Mouse (Mus musculus) mouse embryonic stem cell (cell line): ENCODE measurements around the gene Cdk4.
"Not testable (repeated sequence)": the region's sequence is repeated elsewhere in the genome, so short reads cannot be mapped to it uniquely, and the experiment has no call there.

Experiments used
- in situ Hi-C, 2 experiments: fragments of 300-500 bp; cut with MboI; formaldehyde crosslinking; loops; 1 replicate in 1 of 2; 3 replicates in 1 of 2; pipeline ENCODE4 v1.14.3; 2019 to 2020; ENCODE audit warnings: low sequenced_read_pairs in 2 of 2, low pct_unique_long_range_greater_than_20kb in 1 of 2, mixed read lengths in 1 of 2; ENCODE audit not compliant: unreplicated experiment in 1 of 2

Cdk4 gene

DNA sequence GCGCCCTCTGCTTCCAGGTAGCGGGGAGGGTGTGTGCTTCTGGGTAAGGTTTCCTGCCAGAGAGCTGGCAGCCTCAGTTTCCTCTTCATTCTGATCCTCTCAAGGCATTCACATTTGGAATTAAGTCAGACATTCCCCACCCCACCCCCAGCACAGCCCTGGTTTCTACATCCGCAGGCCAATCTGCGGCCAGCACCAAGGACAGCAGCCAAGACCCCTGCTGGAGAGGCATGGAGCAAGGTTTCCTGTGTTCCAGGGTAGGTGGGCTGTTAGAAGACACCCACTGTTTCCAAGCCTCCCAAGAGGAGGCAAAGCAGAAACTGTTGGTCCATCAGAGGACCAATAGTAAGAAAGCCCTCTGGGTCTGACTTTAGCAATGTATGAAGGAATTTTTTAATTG, 8.7 kb upstream of the Cdk4 start:
- in situ Hi-C loops, result no loop called here

DNA sequence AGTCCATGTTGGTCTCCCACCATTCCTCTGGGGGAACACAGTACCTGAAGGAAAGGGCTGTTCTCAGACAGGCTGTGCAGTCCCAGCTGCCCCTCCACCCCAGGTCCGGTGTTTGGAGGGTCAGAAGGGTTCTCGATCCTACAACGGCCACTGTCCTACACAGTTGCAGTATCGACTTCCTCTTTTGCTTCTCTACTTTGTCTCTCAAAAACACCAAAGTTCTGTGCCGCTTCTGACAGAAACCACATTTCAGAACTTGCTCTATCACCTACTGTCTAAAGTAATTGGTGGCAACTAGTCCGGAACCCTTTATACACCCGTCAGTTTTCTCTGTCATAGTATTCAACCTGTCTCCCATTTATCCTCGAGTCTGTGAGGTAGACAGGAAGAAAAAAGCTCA, 7.9 kb upstream of the Cdk4 start:
- in situ Hi-C loops, result no loop called here

- in situ Hi-C loops, result no loop called here
Measured at GRCm38 (mm10) chr10:127056490-127056889, 6.8 kb upstream of the Cdk4 start.

DNA sequence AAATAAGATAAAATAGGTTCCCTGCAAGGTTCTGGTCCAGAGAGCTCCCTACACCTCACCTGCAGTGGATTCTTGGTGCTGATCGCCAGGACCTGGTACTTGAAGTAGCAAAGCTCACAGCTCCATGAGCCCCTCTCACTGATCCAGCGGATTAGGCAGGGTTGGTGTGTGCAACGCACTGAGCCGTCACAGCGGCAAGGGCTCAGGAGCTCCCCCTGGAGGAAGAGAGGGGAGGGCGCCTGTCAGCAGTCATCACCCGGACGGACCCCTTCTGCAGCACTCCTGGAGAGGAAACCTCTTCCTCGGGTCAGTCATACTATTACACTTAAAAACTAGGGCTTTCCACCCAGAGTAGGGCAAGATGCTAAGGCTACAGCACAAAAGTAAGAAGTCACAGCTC, 5.2 kb upstream of the Cdk4 start:
- in situ Hi-C loops, result no loop called here

GRCm38 (mm10) chr10:127058708-127059107, 4.6 kb upstream of the Cdk4 start:
- in situ Hi-C loops, result no loop called here

DNA sequence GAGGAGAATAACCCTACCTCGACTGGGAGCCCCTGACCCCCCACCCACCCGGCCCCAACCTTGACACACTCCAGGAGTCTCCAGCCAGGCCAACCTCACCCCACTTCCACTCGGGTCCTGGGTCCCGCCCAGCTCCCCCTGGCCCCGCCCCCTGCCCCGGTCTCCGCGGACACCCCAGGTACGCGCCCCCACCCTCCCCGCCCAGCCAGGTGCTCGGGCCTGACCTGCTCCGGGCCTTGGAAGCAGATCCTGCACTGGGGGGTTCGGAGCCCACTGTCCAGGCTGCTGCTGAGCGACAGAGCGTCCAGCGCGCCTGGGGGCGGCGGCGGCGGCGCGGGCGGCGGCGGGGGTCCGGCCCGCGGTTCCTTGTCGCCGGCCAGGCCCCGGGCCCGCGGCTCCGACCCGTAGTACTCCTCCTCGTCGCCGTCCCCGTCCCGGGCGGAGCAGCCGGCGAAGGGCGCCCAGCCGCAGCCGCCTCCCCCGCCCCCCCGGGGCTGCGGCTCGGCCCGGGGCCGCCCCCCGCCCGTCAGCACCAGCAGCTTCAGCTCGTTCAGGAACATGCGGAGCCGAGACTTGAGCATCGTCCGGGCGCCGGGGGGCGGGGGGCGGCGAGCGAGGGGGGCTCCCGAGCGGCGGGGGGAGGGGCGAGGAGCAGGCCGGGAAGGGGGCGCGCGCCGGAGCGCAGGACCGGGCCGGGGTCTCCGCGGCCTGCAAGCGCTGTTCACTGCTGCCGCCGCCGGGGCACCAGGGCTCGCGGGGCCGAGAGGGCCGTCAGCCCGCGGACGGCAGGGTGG, 4.0 kb upstream of the Cdk4 start:
- in situ Hi-C loops, result no loop called here

- in situ Hi-C loops, result no loop called here
Measured at GRCm38 (mm10) chr10:127059968-127060916, 3.1 kb upstream of the Cdk4 start, which contains the start of gene March9. TSS of gene March9 (minus strand) at chr10:127060184.

DNA sequence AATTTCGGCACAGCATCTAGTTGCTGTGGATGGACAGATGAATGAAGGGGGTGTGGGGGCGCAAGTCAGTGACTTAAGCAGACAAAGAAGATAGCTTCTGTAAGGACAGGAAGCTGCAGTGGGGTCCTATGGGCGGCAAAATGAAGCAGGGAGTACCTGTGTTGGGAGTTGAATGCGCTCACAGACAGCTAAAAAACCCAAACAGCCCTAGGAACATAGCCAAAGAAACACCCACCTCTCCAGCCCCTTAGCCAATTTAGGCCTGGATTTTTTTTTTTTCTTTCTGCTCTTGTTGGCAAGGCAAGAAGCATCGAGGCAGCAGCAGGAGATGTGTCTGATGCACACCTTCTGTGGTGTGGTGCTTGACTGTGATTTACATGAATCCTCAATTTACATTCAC, 2.2 kb upstream of the Cdk4 start:
- in situ Hi-C loops, result no loop called here

DNA sequence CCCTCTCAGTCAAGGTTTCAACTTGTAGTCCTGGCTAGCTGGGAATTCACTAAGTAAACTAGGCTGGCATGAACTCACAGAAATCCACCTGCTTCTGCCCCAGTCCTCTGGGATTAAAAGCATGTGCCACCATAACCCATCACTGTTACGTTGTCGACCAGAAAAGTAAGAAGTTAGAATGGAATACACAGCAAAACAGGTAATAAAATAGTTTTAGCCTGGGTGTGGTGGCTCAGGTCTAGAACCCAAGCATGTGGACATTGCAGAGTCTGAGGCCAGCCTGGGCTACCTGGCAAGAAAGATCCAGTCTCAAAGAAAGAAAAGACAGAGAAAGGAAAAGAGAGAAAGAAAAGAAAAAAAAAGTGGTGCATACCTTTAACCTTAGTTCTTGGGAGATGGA, 1.8 kb upstream of the Cdk4 start:
- in situ Hi-C loops, result no loop called here

DNA sequence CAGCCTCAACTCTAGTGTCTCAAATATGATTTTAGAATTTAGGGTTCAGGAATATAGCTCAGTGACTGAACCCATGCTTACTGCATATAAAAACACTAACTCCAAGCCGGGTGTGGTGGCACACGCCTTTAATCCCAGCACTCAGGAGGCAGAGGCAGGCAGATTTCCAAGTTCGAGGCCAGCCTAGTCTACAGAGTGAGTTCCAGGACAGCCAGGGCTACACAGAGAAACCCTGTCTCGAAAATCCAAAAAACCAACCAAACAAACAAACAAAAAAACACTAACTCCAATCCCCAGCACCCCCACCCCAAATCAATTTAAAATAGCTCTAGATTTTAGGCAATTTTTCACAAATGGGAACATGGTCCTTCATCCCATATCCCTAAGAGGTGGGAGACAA, 1.2 kb upstream of the Cdk4 start:
- in situ Hi-C loops, result not testable (repeated sequence)

- in situ Hi-C loops, result no loop called here
Measured at GRCm38 (mm10) chr10:127062503-127062902, 831 bp upstream of the Cdk4 start.

- in situ Hi-C loops, result no loop called here
Measured at GRCm38 (mm10) chr10:127063913-127064870, 858 bp downstream of the Cdk4 start.

DNA sequence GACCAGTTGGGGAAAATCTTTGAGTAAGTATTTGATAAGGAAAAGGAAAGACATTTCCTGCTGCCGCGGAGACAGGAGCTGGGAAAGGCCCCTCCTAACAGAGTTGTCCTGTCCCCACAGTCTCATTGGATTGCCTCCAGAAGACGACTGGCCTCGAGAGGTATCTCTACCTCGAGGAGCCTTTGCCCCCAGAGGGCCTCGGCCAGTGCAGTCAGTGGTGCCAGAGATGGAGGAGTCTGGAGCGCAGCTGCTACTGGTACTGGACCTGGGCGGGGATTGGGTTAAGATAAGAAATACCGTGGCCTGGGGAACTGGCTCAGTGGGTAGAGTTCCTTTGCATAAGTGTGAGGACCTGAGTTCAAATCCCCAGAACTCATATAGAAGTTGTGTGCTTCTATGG, 2.6 kb downstream of the Cdk4 start:
- in situ Hi-C loops, result no loop called here

DNA sequence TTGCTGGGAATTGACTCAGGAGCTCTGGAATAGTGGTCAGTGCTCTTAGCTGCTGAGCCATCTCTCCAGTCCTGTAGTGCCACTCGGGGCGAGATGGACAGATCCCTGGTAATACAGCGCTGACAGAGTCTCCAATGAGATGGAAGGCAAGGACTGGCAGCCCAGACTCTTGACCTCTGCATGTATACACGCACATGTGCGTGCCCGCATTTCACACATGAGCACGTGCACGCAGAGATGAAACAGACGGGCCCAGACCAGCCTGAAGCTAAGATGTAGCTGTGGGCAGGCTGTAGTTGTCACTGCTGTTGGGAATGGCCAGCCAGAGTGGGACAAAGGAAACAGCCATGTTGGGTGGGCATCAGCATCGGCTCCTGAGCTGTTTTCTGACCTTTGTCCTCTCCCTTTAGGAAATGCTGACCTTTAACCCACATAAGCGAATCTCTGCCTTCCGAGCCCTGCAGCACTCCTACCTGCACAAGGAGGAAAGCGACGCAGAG, 3.2 kb downstream of the Cdk4 start:
- in situ Hi-C loops, result no loop called here

GRCm38 (mm10) chr10:127068360-127069038, 5.2 kb downstream of the Cdk4 start:
- in situ Hi-C loops, result no loop called here

- in situ Hi-C loops, result no loop called here
Measured at GRCm38 (mm10) chr10:127069281-127070189, 6.2 kb downstream of the Cdk4 start.
